Mouse (Mus musculus) erythroblast, adult 5-6 weeks (primary cell): Measurements from ENCODE around the gene Cacna2d2. TPM values are rescaled to one million over a fixed set of nuclear protein-coding genes. Genes with fewer than 3 reads are reported as not detected.
"Not testable (repeated sequence)": the region's sequence is repeated elsewhere in the genome, so short reads cannot be mapped to it uniquely, and the experiment has no call there.

ENCODE experiments used
- ATAC-seq: replicated peaks from 2 replicates; pipeline ENCODE4 v1.8.0; 2016; ENCODE audit warnings: moderate number of reproducible peaks, mild to moderate bottlenecking, moderate TSS enrichment, inconsistent platforms; ENCODE audit not compliant: poor library complexity, low FRiP score, severe bottlenecking
- total RNA-seq, 2 experiments: library from RNA; stranded (forward) in 1 of 2; stranded (reverse) in 1 of 2; fragments of 150-400 nt in 1 of 2; fragments of 200-764, 138-1000 nt in 1 of 2; gene quantifications; 2 replicates each; pipeline versions ENCODE4 v1.2.3 to v1.2.4; 2015 to 2017; ENCODE audit warnings: low replicate concordance in 2 of 2

Cacna2d2 gene
- total RNA-seq, 2 experiments from 2014 or later = not detected

- ATAC-seq = no peak; the same call in 1 of the 2 replicates
Measured at GRCm38 (mm10) chr9:107569270-107569669, 169.9 kb downstream of the Cacna2d2 start.

GRCm38 (mm10) chr9:107570016-107570415 is 170.6 kb downstream of the Cacna2d2 start:
- ATAC-seq = no peak

GRCm38 (mm10) chr9:107570845-107571244 is 171.4 kb downstream of the Cacna2d2 start:
- ATAC-seq = peak; percentile 40

- no peak for ATAC-seq
Measured at GRCm38 (mm10) chr9:107571534-107572326, 172.3 kb downstream of the Cacna2d2 start.

- ATAC-seq = no peak
Measured at GRCm38 (mm10) chr9:107572327-107572662, 172.9 kb downstream of the Cacna2d2 start.

GRCm38 (mm10) chr9:107573774-107574173 is 174.4 kb downstream of the Cacna2d2 start:
- ATAC-seq = not testable (repeated sequence)

- ATAC-seq = no peak
Measured at GRCm38 (mm10) chr9:107575579-107576356, 176.4 kb downstream of the Cacna2d2 start.

GRCm38 (mm10) chr9:107576357-107577107 is 177.1 kb downstream of the Cacna2d2 start, which contains the start of gene Hyal1:
Gene Hyal1, plus strand, starts transcription at chr9:107576927.
- peak; percentile 78 for ATAC-seq

- no peak for ATAC-seq
Measured at GRCm38 (mm10) chr9:107577871-107578270, 178.5 kb downstream of the Cacna2d2 start.

GRCm38 (mm10) chr9:107578587-107578986 is 179.2 kb downstream of the Cacna2d2 start, which contains the start of gene Naa80:
Gene Naa80, plus strand, starts transcription at chr9:107578887.
- no peak for ATAC-seq

Other genes with a start within 250 kb of the Cacna2d2 start
- gene Dock3, start 167.7 kb upstream of the Cacna2d2 start, total RNA-seq (2015; ENCODE audit: low replicate concordance) = 1.5 TPM in 1 of 2 replicates, not detected in the other
- not detected in 2 replicates for gene Dock3, start 167.7 kb upstream of the Cacna2d2 start, total RNA-seq (2017; ENCODE audit: low replicate concordance)
- gene Mapkapk3, start 109.7 kb upstream of the Cacna2d2 start, total RNA-seq (2015; ENCODE audit: low replicate concordance) = 10.8 and 25.3 TPM in 2 replicates
- 25.1 and 41.4 TPM in 2 replicates for gene Mapkapk3, start 109.7 kb upstream of the Cacna2d2 start, total RNA-seq (2017; ENCODE audit: low replicate concordance)
- 2.1 and 7.9 TPM in 2 replicates for gene Cish, start 103.6 kb upstream of the Cacna2d2 start, total RNA-seq (2015; ENCODE audit: low replicate concordance)
- 2.0 and 4.7 TPM in 2 replicates for gene Cish, start 103.6 kb upstream of the Cacna2d2 start, total RNA-seq (2017; ENCODE audit: low replicate concordance)
- 2.7 TPM in 1 of 2 replicates, not detected in the other for gene Hemk1, start 61.3 kb upstream of the Cacna2d2 start, total RNA-seq (2015; ENCODE audit: low replicate concordance)
- gene Hemk1, start 61.3 kb upstream of the Cacna2d2 start, total RNA-seq (2017; ENCODE audit: low replicate concordance) = 0.94 and 5.2 TPM in 2 replicates
- not detected in 2 replicates for gene 6430571L13Rik, start 59.0 kb upstream of the Cacna2d2 start, total RNA-seq (2015; ENCODE audit: low replicate concordance)
- gene 6430571L13Rik, start 59.0 kb upstream of the Cacna2d2 start, total RNA-seq (2017; ENCODE audit: low replicate concordance) = not detected in 2 replicates
- gene Tmem115, start 134.3 kb downstream of the Cacna2d2 start, total RNA-seq (2015; ENCODE audit: low replicate concordance) = 1.9 and 2.5 TPM in 2 replicates
- gene Tmem115, start 134.3 kb downstream of the Cacna2d2 start, total RNA-seq (2017; ENCODE audit: low replicate concordance) = 5.9 and 6.0 TPM in 2 replicates
- 7.5 and 11.1 TPM in 2 replicates for gene Cyb561d2, start 142.6 kb downstream of the Cacna2d2 start, total RNA-seq (2015; ENCODE audit: low replicate concordance)
- 4.7 and 6.7 TPM in 2 replicates for gene Cyb561d2, start 142.6 kb downstream of the Cacna2d2 start, total RNA-seq (2017; ENCODE audit: low replicate concordance)
- 0.77 and 4.4 TPM in 2 replicates for gene Nprl2, start 142.6 kb downstream of the Cacna2d2 start, total RNA-seq (2015; ENCODE audit: low replicate concordance)
- 1.3 and 10.1 TPM in 2 replicates for gene Nprl2, start 142.6 kb downstream of the Cacna2d2 start, total RNA-seq (2017; ENCODE audit: low replicate concordance)
- gene Zmynd10, start 147.7 kb downstream of the Cacna2d2 start, total RNA-seq (2015; ENCODE audit: low replicate concordance) = not detected in 2 replicates
- not detected in 2 replicates for gene Zmynd10, start 147.7 kb downstream of the Cacna2d2 start, total RNA-seq (2017; ENCODE audit: low replicate concordance)
- gene Rassf1, start 151.9 kb downstream of the Cacna2d2 start, total RNA-seq (2015; ENCODE audit: low replicate concordance) = 6.1 and 7.3 TPM in 2 replicates
- gene Rassf1, start 151.9 kb downstream of the Cacna2d2 start, total RNA-seq (2017; ENCODE audit: low replicate concordance) = 14.8 TPM in 2 replicates
- 6.7 and 8.3 TPM in 2 replicates for gene Tusc2, start 163.6 kb downstream of the Cacna2d2 start, total RNA-seq (2015; ENCODE audit: low replicate concordance)
- gene Tusc2, start 163.6 kb downstream of the Cacna2d2 start, total RNA-seq (2017; ENCODE audit: low replicate concordance) = 4.7 and 5.3 TPM in 2 replicates
- 1.9 and 2.7 TPM in 2 replicates for gene Hyal2, start 168.3 kb downstream of the Cacna2d2 start, total RNA-seq (2015; ENCODE audit: low replicate concordance)
- 3.9 and 4.9 TPM in 2 replicates for gene Hyal2, start 168.3 kb downstream of the Cacna2d2 start, total RNA-seq (2017; ENCODE audit: low replicate concordance)
- 2.7 and 9.8 TPM in 2 replicates for gene Hyal1, start 177.3 kb downstream of the Cacna2d2 start, total RNA-seq (2015; ENCODE audit: low replicate concordance)
- gene Hyal1, start 177.3 kb downstream of the Cacna2d2 start, total RNA-seq (2017; ENCODE audit: low replicate concordance) = 4.2 and 7.4 TPM in 2 replicates
- 13.4 and 20.2 TPM in 2 replicates for gene Naa80, start 179.3 kb downstream of the Cacna2d2 start, total RNA-seq (2015; ENCODE audit: low replicate concordance)
- 9.5 and 17.9 TPM in 2 replicates for gene Naa80, start 179.3 kb downstream of the Cacna2d2 start, total RNA-seq (2017; ENCODE audit: low replicate concordance)
- gene Hyal3, start 181.2 kb downstream of the Cacna2d2 start, total RNA-seq (2015; ENCODE audit: low replicate concordance) = 2.3 and 2.9 TPM in 2 replicates
- 1.1 and 1.4 TPM in 2 replicates for gene Hyal3, start 181.2 kb downstream of the Cacna2d2 start, total RNA-seq (2017; ENCODE audit: low replicate concordance)
- 207 and 270 TPM in 2 replicates for gene Ifrd2, start 188.0 kb downstream of the Cacna2d2 start, total RNA-seq (2015; ENCODE audit: low replicate concordance)
- 204 and 217 TPM in 2 replicates for gene Ifrd2, start 188.0 kb downstream of the Cacna2d2 start, total RNA-seq (2017; ENCODE audit: low replicate concordance)
- not detected in 2 replicates for gene Sema3b, start 209.6 kb downstream of the Cacna2d2 start, total RNA-seq (2015; ENCODE audit: low replicate concordance)
- gene Sema3b, start 209.6 kb downstream of the Cacna2d2 start, total RNA-seq (2017; ENCODE audit: low replicate concordance) = not detected in 2 replicates
- gene Gnai2, start 235.8 kb downstream of the Cacna2d2 start, total RNA-seq (2015; ENCODE audit: low replicate concordance) = 183 and 189 TPM in 2 replicates
- gene Gnai2, start 235.8 kb downstream of the Cacna2d2 start, total RNA-seq (2017; ENCODE audit: low replicate concordance) = 162 and 183 TPM in 2 replicates